Mouse (Mus musculus) right cerebral cortex, postnatal 36 days (tissue): ENCODE data around the gene Ngfr.
"Not testable (repeated sequence)": the region's sequence is repeated elsewhere in the genome, so short reads cannot be mapped to it uniquely, and the experiment has no call there.

Source experiments
- DNase-seq, 2 experiments: peaks; one replicate each; pipeline ENCODE4 v3.0.0; 2022; ENCODE audit warnings: low spot score in 2 of 2, mixed read lengths in 1 of 2

Ngfr gene

DNA sequence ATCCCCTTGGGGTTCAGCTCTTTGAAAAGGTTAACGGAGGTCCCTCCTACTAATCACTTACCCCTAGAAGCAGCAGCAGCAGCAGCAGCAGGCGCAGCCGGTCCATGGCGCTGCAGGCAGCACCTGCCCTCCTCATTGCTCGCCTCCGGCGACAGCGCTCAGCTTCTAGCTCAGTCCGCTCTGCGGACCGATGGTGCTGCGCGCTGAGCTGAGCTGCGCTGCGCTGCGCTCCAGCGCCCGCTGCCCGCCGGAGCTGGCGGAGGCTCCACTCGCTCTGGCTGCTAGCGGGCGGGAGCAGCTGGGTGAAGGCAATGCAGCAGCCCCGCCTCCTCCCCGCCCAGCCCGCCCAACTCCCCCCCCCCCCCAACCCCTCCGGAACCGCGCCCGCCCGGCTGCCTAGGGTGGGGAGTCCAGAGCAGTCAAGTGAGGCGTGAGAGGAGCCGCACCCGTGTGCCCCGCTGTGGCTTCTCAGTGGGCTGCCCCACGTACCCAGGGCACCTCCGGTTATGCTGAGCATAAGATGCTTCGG lies at the start of gene Ngfr:
Gene Ngfr, minus strand, starts transcription at position 313 of the 529 bp plus-strand sequence.
- no peak for DNase-seq

DNA sequence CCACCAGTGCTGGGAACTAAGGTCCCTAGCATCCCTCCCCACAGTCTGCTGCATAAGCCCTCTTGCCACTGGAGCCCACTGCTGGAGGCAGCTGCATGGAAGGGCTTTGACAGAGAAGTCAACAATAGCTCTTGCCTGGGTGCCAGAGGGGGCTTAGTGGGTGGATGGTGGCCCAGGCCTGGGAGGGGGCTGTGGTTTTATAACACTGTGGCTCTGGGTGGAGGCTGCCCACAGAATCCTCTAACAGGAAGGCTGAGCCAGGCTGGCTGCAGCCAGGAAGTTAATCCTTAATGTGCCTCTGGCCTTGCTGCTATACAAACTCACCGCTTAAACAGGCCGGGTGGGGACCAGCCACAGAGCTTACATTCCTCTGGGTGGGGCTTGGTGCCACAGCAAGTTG lies 47.5 kb upstream of the Ngfr start:
- no peak for DNase-seq

DNA sequence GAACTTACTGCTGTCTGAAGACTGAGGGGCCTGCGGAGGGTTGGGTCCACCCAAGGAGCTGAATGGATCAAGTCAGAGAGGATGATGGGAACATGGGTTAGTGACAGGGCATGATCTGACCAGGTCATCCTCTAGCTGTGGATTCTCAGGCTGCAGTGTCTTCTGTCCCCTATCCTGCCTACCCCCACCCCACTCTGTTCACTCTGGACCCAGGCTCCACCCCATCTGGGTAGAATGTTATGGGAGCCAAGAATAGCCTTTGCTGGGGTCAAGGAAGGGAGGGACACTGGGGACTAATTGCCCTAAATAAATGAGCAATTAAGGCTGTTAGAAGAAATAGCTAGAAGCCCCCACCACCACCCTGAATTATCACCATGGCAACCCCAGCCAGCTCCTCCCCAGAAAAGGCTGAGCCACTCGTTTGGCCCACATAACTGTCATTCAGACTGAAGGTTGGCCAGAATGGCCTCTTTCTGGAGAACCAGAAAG lies 46.0 kb upstream of the Ngfr start:
- no peak for DNase-seq

DNA sequence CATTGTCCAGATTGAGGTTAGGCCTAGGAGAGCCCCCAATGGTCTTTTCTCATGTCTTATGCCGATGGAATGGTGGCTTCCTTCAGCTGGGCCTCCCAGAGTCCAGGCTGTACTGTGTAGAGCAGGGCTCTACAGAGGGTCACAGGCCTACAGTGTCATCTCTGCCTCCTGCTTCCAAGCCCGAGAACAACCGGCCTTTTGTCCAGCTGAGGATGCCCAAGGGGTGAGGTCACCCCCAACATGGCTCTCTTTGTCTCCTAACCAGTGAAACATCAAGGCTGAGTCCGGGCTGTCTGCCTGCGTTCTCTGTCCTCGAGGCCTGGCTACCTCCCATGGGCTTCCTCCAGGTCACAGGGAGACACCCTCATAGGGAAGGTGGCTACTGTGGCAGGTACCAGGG lies 44.9 kb upstream of the Ngfr start:
- DNase-seq, result no peak

DNA sequence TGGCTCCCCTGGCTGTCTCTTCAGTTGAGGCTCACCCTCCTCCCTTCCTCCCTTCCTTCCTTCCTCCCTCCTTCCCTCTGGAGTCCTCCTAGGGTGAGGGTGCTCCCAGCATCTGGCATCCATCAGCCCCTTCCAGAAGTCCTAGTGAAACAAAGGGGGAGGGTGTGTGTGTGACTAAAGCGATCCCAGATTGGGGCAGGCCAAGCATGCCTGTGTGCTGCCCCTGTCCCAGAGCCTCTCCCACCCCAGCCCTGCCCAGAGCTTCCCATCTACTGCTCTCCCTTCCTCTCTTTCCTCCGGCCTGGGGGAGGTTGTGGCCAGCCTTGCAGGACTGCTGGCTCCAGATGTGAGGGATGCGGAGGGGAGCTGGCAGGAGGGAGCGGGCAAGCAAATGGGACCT lies 43.8 kb upstream of the Ngfr start:
- DNase-seq, result no peak

DNA sequence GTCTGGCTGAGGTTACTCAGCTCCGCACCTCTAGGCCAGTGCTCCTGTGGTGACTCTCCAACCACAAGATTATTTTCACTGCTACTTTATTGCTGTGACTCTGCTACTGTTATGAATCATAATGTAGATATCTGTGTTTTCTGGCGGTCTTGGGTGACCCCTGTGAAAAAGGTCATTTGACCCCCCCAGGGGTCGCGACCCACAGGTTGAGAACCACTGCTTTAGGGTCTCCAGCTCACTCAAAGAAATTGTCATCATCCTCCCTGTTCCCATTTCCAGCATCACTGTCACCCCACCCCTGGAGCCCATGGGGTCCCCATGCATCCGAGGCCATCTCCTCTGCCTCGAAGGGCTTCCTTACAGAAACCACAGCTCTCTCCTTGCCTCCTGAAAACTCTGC lies 43.0 kb upstream of the Ngfr start:
- no peak for DNase-seq

DNA sequence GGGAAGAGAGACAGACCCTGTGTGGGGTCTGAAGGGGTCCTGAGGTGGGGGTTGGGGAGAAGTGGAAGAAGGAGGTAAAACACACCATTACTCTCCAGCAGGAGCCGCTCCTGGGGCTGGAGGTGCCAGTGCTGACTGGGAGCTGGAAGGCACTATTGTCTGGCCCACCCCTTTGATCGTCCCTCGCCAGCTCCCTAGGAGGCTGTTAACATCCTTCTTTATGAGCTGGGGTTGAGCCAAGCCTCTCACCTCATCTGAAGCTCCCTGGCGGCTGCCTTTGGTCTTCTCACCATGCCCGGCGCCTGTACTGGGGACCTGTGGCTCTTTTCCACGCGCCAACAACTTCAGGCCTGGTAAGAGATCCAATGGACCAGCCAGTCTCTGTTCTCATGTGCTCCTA lies 34.9 kb upstream of the Ngfr start:
- no peak for DNase-seq

DNA sequence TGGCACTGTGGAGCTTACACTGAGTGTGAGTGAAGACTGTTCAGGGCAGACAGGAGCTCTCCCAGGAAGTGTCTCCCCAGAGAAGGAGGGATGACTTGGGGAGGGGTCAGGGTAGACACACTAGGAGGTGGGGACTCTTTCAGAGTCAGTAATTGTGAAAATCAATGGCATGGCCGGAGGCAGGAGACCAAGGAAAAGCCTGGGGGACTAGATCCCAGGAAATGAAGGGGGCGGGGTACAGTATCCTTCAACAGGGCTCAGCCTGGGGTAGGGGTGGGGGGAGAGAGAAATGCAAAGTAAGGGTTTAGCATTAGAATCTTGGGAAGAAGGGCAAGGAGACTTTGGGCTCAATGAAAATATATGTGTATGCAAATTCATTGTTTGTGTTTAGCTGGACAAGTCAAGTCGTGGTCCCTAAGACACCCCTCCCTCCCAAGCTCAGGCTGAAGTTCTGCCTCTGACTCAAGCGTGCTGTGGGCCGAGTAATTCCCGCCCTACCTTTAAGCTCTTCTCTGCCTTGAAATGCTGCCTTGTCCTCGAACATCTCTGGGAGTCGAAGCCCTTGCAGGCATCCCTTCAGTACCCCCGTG lies 34.1 kb upstream of the Ngfr start:
- no peak for DNase-seq

DNA sequence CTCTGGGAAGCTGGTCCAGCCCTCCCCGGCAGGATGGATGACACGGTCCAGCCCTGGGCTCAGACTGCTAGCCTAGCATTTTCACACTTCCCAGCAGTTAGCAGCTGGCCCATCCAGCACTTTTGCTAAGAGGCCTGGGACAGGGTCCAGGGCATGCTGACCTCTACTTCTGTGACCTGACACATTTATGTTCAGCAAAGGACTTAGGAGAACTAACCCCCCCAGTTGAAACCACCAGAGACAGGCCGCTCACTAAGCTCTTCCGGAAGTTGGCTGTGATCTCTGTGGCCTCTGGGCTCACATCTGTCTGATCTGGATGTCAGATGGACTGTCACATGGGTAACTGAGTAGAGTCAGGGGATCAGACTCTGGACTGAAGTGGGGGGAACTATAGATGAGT lies 33.5 kb upstream of the Ngfr start:
- DNase-seq, result no peak

DNA sequence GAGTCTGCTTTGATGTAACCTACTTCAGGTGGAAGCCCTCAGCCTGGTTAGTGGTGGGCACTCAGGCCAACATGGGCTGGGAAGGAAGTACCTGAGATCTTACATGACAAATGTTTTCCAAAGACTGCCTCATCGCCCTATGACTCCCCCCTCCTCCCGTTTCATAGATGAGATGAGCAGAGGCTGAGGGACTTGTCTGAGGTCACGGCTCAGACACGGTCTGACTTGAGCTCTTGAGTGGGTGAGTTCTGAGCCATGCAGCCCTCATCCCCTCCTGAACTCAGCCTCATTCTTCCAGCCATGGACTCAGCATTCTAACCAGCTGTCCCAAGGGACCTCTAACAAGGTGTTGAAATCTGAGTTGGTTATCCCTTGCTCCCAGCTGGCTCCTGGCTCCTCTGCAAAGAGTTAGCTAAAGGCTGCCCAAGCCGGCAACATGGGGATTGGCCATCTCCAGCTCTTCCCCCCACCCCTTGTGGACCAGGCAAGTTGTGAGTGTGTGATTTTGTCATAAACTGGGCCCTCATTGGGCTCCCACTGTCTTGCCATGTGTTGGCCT lies 32.4 kb upstream of the Ngfr start:
- DNase-seq, result no peak

DNA sequence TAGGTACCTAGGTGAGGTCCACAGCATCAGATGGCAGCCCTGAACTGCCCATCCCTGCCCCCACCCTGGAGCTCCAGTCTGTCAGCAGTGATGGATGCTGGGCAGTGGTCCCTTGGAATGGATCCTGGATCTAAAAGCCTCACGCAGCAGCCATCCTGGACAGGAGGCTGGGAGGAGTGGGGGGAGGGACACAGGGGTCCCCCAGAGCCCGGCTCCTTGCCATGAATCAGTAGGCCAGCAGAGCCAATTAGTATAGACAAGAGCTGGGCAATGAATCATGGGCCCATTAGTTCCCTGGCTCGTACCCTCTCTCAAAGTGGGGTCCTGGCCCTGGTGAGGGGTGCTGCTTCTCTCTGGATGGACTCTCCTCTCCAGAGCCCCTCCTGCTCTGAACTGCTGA lies 31.5 kb upstream of the Ngfr start:
- DNase-seq, result no peak

DNA sequence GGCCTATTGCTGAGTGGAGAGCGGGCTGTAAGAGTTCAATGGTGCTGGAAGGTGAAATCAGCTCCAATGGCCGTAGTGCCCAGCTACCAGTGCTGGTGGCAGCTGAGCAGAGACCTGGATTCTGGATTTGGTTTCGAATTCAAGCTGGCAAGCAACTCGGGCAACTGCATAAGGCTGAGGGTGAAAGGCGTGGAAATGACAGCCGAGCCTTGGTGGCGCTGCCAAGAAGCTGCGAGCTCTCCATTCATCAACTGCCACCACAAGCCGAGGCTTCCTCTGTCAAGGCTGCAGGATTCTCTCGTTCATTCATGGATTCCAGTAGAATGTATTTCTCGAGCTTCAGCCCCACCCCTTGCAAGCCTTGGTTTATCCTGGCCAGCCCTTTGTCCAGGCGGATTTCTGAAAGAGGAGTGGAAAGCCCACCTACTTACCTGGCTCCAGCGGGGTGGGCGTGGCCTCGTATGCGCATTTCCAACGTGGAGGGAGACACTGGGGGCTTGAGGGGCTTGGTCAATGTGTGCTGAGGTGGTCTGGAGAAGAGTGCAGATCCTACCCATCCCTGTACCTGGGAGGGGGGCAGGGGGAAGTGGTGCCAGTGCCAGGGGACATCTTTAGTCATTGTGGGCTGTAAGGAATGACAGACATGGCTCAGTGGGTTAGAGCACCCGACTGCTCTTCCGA lies 30.4 kb upstream of the Ngfr start:
- DNase-seq, result peak; percentile 13 to 17

DNA sequence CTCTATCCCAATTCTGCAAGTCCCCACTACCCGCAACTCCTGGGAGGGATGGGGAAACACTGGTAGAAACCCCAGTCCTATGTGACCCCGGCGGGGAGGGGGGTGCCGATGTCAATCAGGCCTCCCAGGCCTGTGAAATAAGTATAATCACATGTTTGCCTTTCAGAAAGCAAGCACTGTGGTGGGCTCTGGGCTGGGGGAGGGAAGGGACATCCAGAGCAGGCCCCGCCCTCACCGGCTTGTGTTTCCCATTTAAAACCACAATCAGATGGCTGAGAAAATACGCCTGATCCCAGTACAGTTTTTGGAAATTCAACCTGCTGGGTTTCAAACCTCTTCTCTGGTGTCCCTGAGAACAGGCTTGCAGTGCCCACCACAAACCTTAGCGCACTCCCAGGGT lies 27.2 kb upstream of the Ngfr start:
- DNase-seq, result no peak

DNA sequence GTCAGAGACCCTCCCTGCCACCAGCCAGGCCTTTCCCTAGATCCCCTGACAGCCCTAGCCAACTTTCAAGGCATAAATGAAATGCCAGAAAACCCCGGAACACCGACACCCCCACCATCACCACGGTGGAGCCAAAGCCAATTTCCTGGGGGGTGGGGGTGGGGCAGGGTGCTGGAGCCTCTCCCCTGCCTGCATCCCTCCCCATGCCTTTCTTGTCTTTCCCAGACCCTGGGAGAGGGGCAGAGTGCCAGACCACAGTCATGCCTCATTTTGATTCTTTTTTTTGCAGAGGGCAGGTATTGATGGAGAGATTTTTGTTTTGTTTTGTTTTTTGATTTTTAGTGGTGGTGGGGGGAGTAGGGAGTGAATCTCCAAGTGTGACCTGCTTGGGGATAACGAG lies 23.7 kb upstream of the Ngfr start:
- no peak for DNase-seq

DNA sequence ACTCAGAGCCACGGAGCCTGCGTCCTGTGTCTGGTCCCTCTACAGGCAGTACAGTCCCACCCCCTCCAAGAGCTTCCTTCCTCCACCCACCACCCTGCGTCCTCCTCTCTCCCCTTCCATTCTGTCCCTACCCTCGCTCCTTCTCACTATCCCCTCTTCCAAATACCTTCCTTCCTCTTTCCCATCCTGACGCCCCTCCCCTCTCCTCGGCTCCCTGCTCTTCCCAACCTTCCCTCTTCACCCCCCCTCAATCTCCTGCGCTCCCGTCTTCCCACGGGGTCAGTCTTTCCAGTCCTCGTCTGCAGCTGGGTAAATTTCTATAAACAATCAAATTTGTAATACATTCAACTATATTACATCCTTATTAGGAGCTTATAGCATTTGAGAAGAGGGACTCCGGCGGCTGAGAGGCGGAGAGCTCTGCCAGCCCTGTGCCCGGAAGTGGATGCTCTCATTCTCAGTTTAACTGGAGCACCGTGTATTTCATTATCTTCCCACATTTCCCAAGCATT lies 22.9 kb upstream of the Ngfr start:
- no peak for DNase-seq

DNA sequence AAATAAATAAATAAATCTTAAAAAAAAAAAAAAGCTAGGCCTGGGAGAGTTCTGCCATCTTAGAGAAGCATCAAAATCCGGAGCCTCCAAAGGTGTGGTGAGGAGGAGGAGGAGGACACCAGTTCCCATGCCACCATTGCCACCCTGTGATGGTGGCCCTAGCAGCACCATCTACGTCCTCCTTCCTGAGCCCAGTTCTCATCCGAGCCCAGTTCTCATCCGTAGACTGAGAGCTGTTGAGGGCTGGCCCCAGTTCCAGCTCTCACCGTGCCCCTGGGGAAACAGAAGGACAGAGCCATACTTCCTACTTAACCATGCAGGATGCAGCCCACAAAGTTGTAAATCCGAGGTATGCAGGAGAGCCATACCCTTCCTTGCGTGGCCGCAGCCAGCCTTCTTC lies 22.4 kb upstream of the Ngfr start:
- no peak for DNase-seq

DNA sequence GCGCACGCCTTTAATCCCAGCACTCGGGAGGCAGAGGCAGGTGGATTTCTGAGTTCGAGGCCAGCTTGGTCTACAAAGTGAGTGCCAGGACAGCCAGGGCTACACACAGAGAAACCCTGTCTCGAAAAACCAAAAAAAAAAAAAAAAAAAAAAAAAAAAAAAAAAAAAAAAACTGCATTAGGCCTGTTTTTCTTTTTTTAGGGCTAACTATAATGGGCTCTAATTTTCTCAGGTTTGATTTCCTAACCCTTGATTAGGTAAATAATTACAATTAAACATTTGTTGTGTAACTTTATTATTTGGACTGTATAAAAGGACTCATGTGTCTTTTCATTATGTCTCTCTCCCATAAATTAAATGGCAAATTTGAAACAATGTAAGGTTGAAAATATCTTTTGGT lies 19.8 kb upstream of the Ngfr start:
- DNase-seq, result not testable (repeated sequence)

DNA sequence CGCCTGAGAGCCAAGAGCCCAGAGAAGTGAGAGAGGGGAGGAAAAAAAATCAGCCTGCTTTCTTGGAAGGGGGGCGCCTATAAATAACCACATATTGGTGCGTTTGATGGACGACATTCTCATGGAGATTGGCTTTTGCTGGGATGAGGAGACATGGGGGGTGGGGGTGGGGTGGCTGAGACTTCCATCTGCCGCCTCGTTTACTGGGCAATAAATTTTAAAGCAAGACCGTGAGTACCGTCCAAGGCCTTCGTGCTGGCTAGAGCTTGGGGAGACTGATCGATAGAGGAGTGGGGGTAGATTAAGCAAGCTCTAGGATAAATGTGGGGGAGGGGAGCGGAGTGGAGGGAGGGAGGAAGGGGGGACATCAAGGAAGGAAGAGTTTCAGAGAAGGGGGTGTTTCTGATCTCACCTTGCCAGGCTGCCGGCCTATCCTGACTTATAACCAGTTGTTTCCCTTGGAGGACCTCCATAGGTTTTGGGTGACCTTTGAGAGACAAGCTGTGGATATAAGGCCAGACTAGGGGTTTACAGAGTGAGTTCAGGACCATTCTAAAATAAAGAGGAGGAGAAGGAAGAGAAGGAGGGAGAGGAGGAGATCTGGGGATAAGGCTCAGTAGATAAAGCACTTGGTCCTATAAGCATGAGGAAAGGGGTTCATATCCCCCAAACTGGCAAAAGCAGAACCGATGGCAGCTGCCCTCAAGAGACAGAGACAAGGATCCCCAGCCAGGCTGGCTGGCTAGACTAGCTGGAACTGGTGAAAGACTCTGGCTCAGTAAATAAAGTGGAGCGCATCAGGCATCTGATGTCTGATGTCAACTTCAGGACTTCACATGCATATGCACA lies 10.9 kb upstream of the Ngfr start:
- DNase-seq, result no peak

DNA sequence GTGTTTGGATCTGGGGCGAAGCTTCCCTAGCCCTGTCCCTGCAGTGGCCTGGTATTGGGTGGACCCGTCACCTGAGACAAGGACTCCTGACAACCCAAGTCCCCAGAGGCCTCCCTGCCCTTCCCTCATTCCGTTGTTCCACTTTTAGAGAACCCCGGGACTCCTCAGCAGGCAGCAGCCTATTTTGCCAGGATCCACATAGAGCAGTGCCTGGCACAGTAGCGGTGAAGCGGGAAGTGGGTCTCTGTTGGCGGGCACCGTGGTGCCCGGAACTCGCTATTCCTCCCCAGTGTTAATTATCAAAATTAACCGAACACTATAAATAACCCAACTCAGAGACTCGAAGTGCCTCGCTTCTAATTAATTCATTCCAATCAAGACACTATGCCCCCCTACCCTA lies 10.2 kb upstream of the Ngfr start:
- DNase-seq, result no peak

DNA sequence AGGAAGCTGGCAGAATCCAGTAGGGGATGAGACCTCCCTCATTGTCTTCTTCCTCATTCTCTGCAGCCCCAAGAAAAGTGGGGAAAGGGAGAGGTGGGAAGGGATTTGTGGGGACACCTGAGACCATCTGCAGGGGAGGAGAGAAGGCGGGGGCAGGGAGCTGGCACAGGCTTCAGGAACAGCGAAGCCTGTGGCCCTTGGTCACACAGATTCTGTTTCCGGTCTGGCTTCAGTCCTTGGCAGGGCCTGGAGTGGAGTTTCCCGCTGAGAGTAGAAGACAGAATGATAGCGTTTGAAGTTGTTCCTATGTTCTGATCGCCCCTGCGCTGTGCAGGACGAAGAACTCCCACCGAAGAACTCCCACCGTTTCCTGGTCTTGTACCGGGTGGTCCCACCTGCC lies 9.2 kb upstream of the Ngfr start:
- DNase-seq, result no peak

DNA sequence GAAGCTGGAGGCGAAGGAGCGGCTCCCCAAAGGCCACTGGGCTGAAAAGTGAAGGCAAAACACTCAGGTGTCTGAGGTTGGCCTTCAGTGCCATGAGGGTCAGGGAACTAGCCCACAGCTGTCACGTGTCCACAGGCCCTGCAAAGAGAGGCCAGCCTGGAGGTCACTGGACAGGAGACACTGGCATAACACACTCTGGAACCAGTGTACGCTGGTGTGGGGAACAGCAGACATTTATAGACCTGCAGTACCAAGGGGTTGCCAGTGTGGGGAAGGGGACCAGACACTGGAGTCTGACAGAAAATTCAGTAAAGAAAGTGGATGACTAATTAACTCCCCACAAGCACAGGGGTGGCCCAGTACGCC lies 8.6 kb upstream of the Ngfr start:
- no peak for DNase-seq
